Mouse (Mus musculus) midbrain, postnatal 0 days (tissue): ENCODE data around the gene Zdhhc23. TPM values are rescaled to one million over a fixed set of nuclear protein-coding genes. Genes with fewer than 3 reads are reported as not detected.

Experiments used
- ATAC-seq: fragments of 200-750 bp; cut with Nextera tagmentation; 2 replicates; pipeline ENCODE4 v1.8.0; 2017; ENCODE audit warnings: moderate number of reproducible peaks, mild to moderate bottlenecking, moderate TSS enrichment, moderate library complexity; ENCODE audit not compliant: low FRiP score
- DNase-seq: peaks from one replicate; pipeline ENCODE4 v3.0.0-alpha.2; 2015; ENCODE audit warnings: low spot score
- H3K27ac ChIP-seq: fragments of 300-500 bp; sonication (generic); 2 replicates; pipeline ENCODE4 v1.5.1; 2014; ENCODE audit warnings: low read depth, mild to moderate bottlenecking, low read length, mixed read lengths
- H3K27me3 ChIP-seq: fragments of 300-500 bp; sonication (generic); 2 replicates; pipeline ENCODE4 v1.6.1; 2014; ENCODE audit warnings: low read length, control low read depth, mixed read lengths; ENCODE audit not compliant: insufficient read depth
- H3K36me3 ChIP-seq: fragments of 300-500 bp; sonication (generic); 2 replicates; pipeline ENCODE4 v1.6.1; 2014; ENCODE audit warnings: low read length, control low read depth, mixed read lengths; ENCODE audit not compliant: insufficient read depth
- H3K4me1 ChIP-seq: fragments of 300-500 bp; sonication (generic); 2 replicates; pipeline ENCODE4 v1.6.1; 2014; ENCODE audit warnings: mild to moderate bottlenecking, control low read depth, antibody characterized with exemption, low read length, mixed read lengths; ENCODE audit not compliant: insufficient read depth
- H3K4me2 ChIP-seq: fragments of 300-500 bp; sonication (generic); 2 replicates; pipeline ENCODE4 v1.6.1; 2014; ENCODE audit warnings: low read depth, mild to moderate bottlenecking, low read length, mixed read lengths; ENCODE audit not compliant: poor library complexity, severe bottlenecking
- H3K4me3 ChIP-seq: fragments of 300-500 bp; sonication (generic); 2 replicates; pipeline ENCODE4 v1.5.1; 2014; ENCODE audit warnings: low read depth, mild to moderate bottlenecking, low read length, moderate library complexity
- H3K9ac ChIP-seq: fragments of 300-500 bp; sonication (generic); replicated peaks from 2 replicates; pipeline ENCODE4 v1.6.1; 2014; ENCODE audit warnings: mild to moderate bottlenecking, low read length, moderate library complexity, mixed read lengths; ENCODE audit not compliant: poor library complexity, severe bottlenecking
- H3K9me3 ChIP-seq: fragments of 300-500 bp; sonication (generic); 2 replicates; pipeline ENCODE4 v1.6.1; 2016; ENCODE audit warnings: low read length, control low read depth
- CTCF ChIP-seq: IDR thresholded peaks from 2 replicates; pipeline ENCODE4 v1.5.1; 2016; ENCODE audit warnings: antibody characterized with exemption, mild to moderate bottlenecking
- WGBS: fragments of 180-500 bp; shearing (Covaris S2); extraction: QIAGEN DNeasy Blood & Tissue Kit; methylation state at CpG from one replicate; pipeline ENCODE4 v1.1.7; 2014; 5-methylcytosine and 5-hydroxymethylcytosine counted together
- polyA plus RNA-seq: library from polyadenylated mRNA; unstranded; fragments of >200 nt; fragmentation: Nextera tagmentation; extraction: Ambion mirVana; gene quantifications from 2 replicates; pipeline ENCODE4 v1.2.1, GENCODE M21; 2015
- total RNA-seq: library from RNA; depleted of rRNA; stranded (reverse); fragments of >200 nt; gene quantifications from 2 replicates; pipeline ENCODE4 v1.2.3, GENCODE M21; 2014

Gene Zdhhc23
- total and polyA plus RNA-seq, 2 experiments from 2014 or later = 2.9 to 8.5 TPM

GRCm38 (mm10) chr16:43945351-43945750 is 34.2 kb downstream of the Zdhhc23 start:
- no peak for DNase-seq
- no peak overlapping the region for H3K27ac ChIP-seq
- WGBS = 82% methylated on average over 3 of the region's 3 CpGs
- H3K4me2 ChIP-seq = no peak overlapping the region
- H3K9ac ChIP-seq = no peak overlapping the region
- no peaks in the 10 kb centered on the region for H3K4me1 ChIP-seq
- ATAC-seq = no peak
- H3K9me3 ChIP-seq = no peaks in the 10 kb centered on the region
- no peaks in the 10 kb centered on the region for H3K27me3 ChIP-seq
- H3K4me3 ChIP-seq = no peak overlapping the region
- no peaks in the 10 kb centered on the region for H3K36me3 ChIP-seq
- no peak for TF ChIP-seq CTCF

- Histone ChIP-seq H3K4me3 (no peak overlapping the region), H3K36me3 (no peaks in the 10 kb centered on the region), H3K27me3 (no peaks in the 10 kb centered on the region), H3K9me3 (no peaks in the 10 kb centered on the region), H3K27ac (no peak overlapping the region), H3K9ac (no peak overlapping the region), H3K4me2 (no peak overlapping the region), H3K4me1 (no peaks in the 10 kb centered on the region)
- WGBS = 93% methylated on average over 4 of the region's 4 CpGs
- DNase-seq (no peak), ATAC-seq (no peak)
- TF ChIP-seq CTCF = no peak
These were observed 38.7 kb downstream of the Zdhhc23 start for GRCm38 (mm10) chr16:43940846-43941245.

- no peak overlapping the region for H3K4me2 ChIP-seq
- TF ChIP-seq CTCF = no peak
- H3K9ac ChIP-seq = no peak overlapping the region
- 87% methylated on average over 3 of the region's 3 CpGs for WGBS
- no peaks in the 10 kb centered on the region for H3K27me3 ChIP-seq
- no peaks in the 10 kb centered on the region for H3K9me3 ChIP-seq
- no peak overlapping the region for H3K27ac ChIP-seq
- H3K4me3 ChIP-seq = no peak overlapping the region
- DNase-seq = no peak
- no peaks in the 10 kb centered on the region for H3K4me1 ChIP-seq
- H3K36me3 ChIP-seq = no peaks in the 10 kb centered on the region
- ATAC-seq = no peak
These were observed 43.7 kb downstream of the Zdhhc23 start for GRCm38 (mm10) chr16:43935892-43936291.

GRCm38 (mm10) chr16:43935367-43935766 is 44.2 kb downstream of the Zdhhc23 start:
- Histone ChIP-seq H3K4me3 (no peak overlapping the region), H3K9me3 (no peaks in the 10 kb centered on the region), H3K4me1 (no peaks in the 10 kb centered on the region), H3K36me3 (no peaks in the 10 kb centered on the region), H3K9ac (no peak overlapping the region), H3K27ac (no peak overlapping the region), H3K4me2 (no peak overlapping the region), H3K27me3 (no peaks in the 10 kb centered on the region)
- ATAC-seq (no peak), DNase-seq (no peak)
- TF ChIP-seq CTCF = no peak
- 72% methylated on average over 3 of the region's 3 CpGs for WGBS

GRCm38 (mm10) chr16:43934856-43935255 is 44.7 kb downstream of the Zdhhc23 start:
- Histone ChIP-seq H3K36me3 (no peaks in the 10 kb centered on the region), H3K4me3 (no peak overlapping the region), H3K9me3 (no peaks in the 10 kb centered on the region), H3K27ac (no peak overlapping the region), H3K9ac (no peak overlapping the region), H3K4me2 (no peak overlapping the region), H3K4me1 (no peaks in the 10 kb centered on the region), H3K27me3 (no peaks in the 10 kb centered on the region)
- no peak for TF ChIP-seq CTCF
- ATAC-seq = no peak
- WGBS = 86% methylated on average over 8 of the region's 8 CpGs
- no peak for DNase-seq

- ATAC-seq = no peak
- no peak for TF ChIP-seq CTCF
- 85% methylated on average over 6 of the region's 6 CpGs for WGBS
These were observed 46.5 kb downstream of the Zdhhc23 start for GRCm38 (mm10) chr16:43933041-43933440.

More at GRCm38 (mm10) chr16:43933041-43933440, 46.5 kb downstream of the Zdhhc23 start:
- Histone ChIP-seq H3K27ac (no peak overlapping the region), H3K9me3 (no peaks in the 10 kb centered on the region), H3K36me3 (no peaks in the 10 kb centered on the region), H3K4me1 (no peaks in the 10 kb centered on the region), H3K4me3 (no peak overlapping the region), H3K4me2 (no peak overlapping the region), H3K9ac (no peak overlapping the region), H3K27me3 (no peaks in the 10 kb centered on the region)
- no peak for DNase-seq
